Mouse (Mus musculus) E14TG2a.4 (cell line): Measurements from ENCODE around the gene Col6a6.

Experiments used
- CTCF ChIP-seq: conservative IDR thresholded peaks from 2 replicates; pipeline ENCODE4 v1.5.1; 2014; ENCODE audit warnings: low read length
- NANOG ChIP-seq: IDR thresholded peaks from 2 replicates; pipeline ENCODE4 v1.6.1; 2014; ENCODE audit warnings: borderline replicate concordance, low read length, mixed read lengths

GRCm38 (mm10) chr9:105771380-105771779 is 56.6 kb downstream of the Col6a6 start:
- TF ChIP-seq CTCF: no peak
- TF ChIP-seq NANOG: no peak
